Mouse (Mus musculus): ENCODE measurements around the gene Acpp.

- TF ChIP-seq CTCF (IDR thresholded peaks at IDR 0.05; ENCODE audit: extremely low read depth, insufficient read depth, insufficient read length, insufficient replicate concordance) (no peak), POLR2A (IDR thresholded peaks at IDR 0.05; ENCODE audit: low read depth, low read length) (no peak)
These were observed 65.9 kb downstream of the Acpp start for GRCm38 (mm10) chr9:104271642-104272041.
